Mouse (Mus musculus) lung, embryonic 16.5 days (tissue): ENCODE data around the gene 1500015O10Rik. TPM values are rescaled to one million over a fixed set of nuclear protein-coding genes. Genes with fewer than 3 reads are reported as not detected.

Experiments used
- ATAC-seq: fragments of 200-750 bp; cut with Nextera tagmentation; 2 replicates; pipeline ENCODE4 v1.8.0; 2017; ENCODE audit warnings: low read depth, mild to moderate bottlenecking, moderate library complexity
- H3K27ac ChIP-seq: fragments of 300-500 bp; sonication (generic); 2 replicates; pipeline ENCODE4 v1.5.1; 2014; ENCODE audit warnings: mild to moderate bottlenecking, control low read depth, low read length
- H3K27me3 ChIP-seq: fragments of 300-500 bp; sonication (generic); 2 replicates; pipeline ENCODE4 v1.6.1; 2014; ENCODE audit warnings: low read depth, low read length, mixed read lengths; ENCODE audit not compliant: control insufficient read depth, insufficient read depth
- H3K36me3 ChIP-seq: fragments of 300-500 bp; sonication (generic); 2 replicates; pipeline ENCODE4 v1.6.1; 2014; ENCODE audit warnings: low read length; ENCODE audit not compliant: control insufficient read depth, insufficient read depth
- H3K4me1 ChIP-seq: fragments of 300-500 bp; sonication (generic); replicated peaks from 2 replicates; pipeline ENCODE4 v1.6.1; 2014; ENCODE audit warnings: low read length, mixed read lengths; ENCODE audit not compliant: control insufficient read depth, insufficient read depth
- H3K4me2 ChIP-seq: fragments of 300-500 bp; sonication (generic); 2 replicates; pipeline ENCODE4 v1.6.1; 2014; ENCODE audit warnings: low read depth, low read length, control low read depth
- H3K4me3 ChIP-seq: fragments of 300-500 bp; sonication (generic); 2 replicates; pipeline ENCODE4 v1.5.1; 2014; ENCODE audit warnings: mild to moderate bottlenecking, low read length, control low read depth
- H3K9ac ChIP-seq: fragments of 300-500 bp; sonication (generic); 2 replicates; pipeline ENCODE4 v1.6.1; 2014; ENCODE audit warnings: low read length, control low read depth
- H3K9me3 ChIP-seq: fragments of 300-500 bp; sonication (generic); 2 replicates; pipeline ENCODE4 v1.6.1; 2016; ENCODE audit warnings: low read length; ENCODE audit not compliant: control insufficient read depth
- WGBS: fragments of 180-500 bp; shearing (Covaris S2); extraction: QIAGEN DNeasy Blood & Tissue Kit; methylation state at CpG from one replicate; pipeline ENCODE4 v1.1.7; 2014; 5-methylcytosine and 5-hydroxymethylcytosine counted together
- polyA plus RNA-seq: library from polyadenylated mRNA; unstranded; fragments of >200 nt; fragmentation: Nextera tagmentation; extraction: Ambion mirVana; gene quantifications from 2 replicates; pipeline ENCODE4 v1.2.1, GENCODE M21; 2015

Gene 1500015O10Rik
- polyA plus RNA-seq, 1 experiment from 2014 or later: 26.5 TPM

- 65% methylated on average over 1 of the region's 1 CpGs for WGBS
- Histone ChIP-seq H3K4me1 (peaks cover 3% of the 10 kb centered on the region; the same call in 1 of the 2 replicates), H3K27me3 (no peaks in the 10 kb centered on the region), H3K4me3 (no peak overlapping the region), H3K4me2 (no peak overlapping the region), H3K36me3 (no peaks in the 10 kb centered on the region), H3K9ac (no peak overlapping the region), H3K9me3 (no peaks in the 10 kb centered on the region), H3K27ac (no peak overlapping the region)
- ATAC-seq: no peak
These were observed 7.9 kb upstream of the 1500015O10Rik start for GRCm38 (mm10) chr1:43722459-43722858.

DNA sequence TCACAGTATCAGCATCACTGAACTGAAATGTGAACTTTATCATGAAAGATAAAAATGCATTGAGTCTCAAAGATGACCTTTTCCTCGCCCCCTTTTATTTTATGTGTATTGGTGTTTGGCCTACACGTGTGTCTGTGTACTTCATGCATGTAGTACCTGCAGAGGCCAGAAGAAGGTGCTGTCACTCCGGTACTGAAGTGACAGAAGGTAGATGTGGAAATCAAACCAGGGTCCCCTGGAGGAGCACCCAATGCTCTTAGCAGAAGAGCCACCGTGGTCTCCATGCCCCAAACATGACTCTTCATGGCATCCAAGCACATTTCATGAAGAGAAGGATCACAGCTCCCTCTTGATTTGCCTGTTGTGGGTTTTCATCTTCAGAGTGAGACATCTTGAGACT lies 1.7 kb downstream of the 1500015O10Rik start:
- H3K27ac ChIP-seq: no peak overlapping the region
- no peak overlapping the region for H3K4me3 ChIP-seq
- peaks cover 11% of the 10 kb centered on the region for H3K4me1 ChIP-seq
- H3K27me3 ChIP-seq: no peaks in the 10 kb centered on the region
- no peak for ATAC-seq
- no peak overlapping the region for H3K4me2 ChIP-seq
- 0 out of 2 replicates have a peak, but pooled peaks cover 2% of the 10 kb centered on the region for H3K9me3 ChIP-seq
- no peak overlapping the region for H3K9ac ChIP-seq
- no peaks in the 10 kb centered on the region for H3K36me3 ChIP-seq
- 73% methylated on average over 4 of the region's 4 CpGs for WGBS

DNA sequence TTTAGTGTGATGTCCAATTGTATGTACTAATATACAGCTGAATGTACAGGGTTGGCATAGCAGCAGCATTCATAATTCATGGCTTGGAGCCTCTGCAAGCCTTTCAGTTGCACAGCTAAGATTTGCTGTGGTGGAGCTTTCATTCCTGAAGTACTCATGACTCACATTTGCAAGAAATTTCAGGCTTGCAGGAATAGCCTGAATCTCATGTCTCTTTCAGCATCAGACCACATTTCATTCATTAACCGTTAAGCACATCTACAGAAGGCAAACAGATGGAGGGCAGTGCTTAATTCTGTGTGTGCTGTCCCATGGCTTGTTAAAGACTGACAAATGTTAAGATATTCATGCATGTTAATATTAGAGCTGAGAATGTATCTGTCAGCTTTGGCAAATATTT lies 2.3 kb downstream of the 1500015O10Rik start:
- Histone ChIP-seq H3K9ac (no peak overlapping the region), H3K27me3 (no peaks in the 10 kb centered on the region), H3K36me3 (no peaks in the 10 kb centered on the region), H3K4me3 (no peak overlapping the region), H3K27ac (no peak overlapping the region), H3K4me2 (no peak overlapping the region), H3K4me1 (peaks cover 11% of the 10 kb centered on the region), H3K9me3 (0 out of 2 replicates have a peak, but pooled peaks cover 2% of the 10 kb centered on the region)
- WGBS: 62% methylated on average over 1 of the region's 1 CpGs
- ATAC-seq: no peak

DNA sequence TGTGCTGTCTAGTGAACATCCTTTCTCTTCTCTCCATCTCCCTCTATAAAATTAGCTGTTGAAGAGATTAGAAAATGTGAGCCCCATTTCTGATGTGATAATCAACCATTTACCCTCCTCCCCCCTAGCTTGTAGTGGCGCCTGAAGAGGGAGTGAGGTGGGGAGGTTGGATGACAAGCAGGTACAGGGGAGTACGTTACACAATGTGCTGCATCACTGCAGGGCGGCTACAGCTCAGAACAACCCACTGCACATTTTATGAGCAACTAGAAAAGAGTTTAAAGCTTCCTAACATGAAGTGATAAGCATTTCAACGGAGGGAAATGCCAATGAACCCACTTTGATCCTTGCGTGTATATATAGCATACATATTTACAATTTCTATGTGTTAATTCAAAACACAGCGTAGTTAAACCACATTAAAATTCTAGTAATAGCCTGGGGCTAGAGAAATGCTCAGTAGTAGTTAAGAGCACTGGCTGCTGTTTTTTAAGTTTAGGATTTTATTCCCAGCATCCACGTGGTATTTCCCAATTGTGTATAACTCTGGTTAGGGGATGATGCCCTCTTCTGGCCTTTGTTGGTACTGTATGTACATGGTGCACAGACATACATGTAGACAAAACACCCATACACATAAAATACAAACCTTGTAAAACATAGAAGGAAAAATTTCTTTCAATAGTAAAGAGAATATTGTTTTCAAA lies 7.6 kb downstream of the 1500015O10Rik start:
- Histone ChIP-seq H3K36me3 (no peaks in the 10 kb centered on the region), H3K9ac (no peak overlapping the region), H3K27ac (no peak overlapping the region), H3K4me3 (no peak overlapping the region), H3K4me2 (no peak overlapping the region), H3K4me1 (no peaks in the 10 kb centered on the region), H3K27me3 (no peaks in the 10 kb centered on the region), H3K9me3 (0 out of 2 replicates have a peak, but pooled peaks cover 2% of the 10 kb centered on the region)
- 62% methylated on average over 7 of the region's 7 CpGs for WGBS
- ATAC-seq: 0 out of 2 replicates have a peak, but pooled peaks have one; percentile 34

- Histone ChIP-seq H3K36me3 (no peaks in the 10 kb centered on the region), H3K27me3 (no peaks in the 10 kb centered on the region), H3K4me3 (no peak overlapping the region), H3K9me3 (0 out of 2 replicates have a peak, but pooled peaks cover 2% of the 10 kb centered on the region), H3K27ac (no peak overlapping the region), H3K9ac (no peak overlapping the region), H3K4me2 (no peak overlapping the region), H3K4me1 (no peaks in the 10 kb centered on the region)
- ATAC-seq: no peak
- 80% methylated on average over 10 of the region's 10 CpGs for WGBS
These were observed 8.1 kb downstream of the 1500015O10Rik start for GRCm38 (mm10) chr1:43738519-43738894.

DNA sequence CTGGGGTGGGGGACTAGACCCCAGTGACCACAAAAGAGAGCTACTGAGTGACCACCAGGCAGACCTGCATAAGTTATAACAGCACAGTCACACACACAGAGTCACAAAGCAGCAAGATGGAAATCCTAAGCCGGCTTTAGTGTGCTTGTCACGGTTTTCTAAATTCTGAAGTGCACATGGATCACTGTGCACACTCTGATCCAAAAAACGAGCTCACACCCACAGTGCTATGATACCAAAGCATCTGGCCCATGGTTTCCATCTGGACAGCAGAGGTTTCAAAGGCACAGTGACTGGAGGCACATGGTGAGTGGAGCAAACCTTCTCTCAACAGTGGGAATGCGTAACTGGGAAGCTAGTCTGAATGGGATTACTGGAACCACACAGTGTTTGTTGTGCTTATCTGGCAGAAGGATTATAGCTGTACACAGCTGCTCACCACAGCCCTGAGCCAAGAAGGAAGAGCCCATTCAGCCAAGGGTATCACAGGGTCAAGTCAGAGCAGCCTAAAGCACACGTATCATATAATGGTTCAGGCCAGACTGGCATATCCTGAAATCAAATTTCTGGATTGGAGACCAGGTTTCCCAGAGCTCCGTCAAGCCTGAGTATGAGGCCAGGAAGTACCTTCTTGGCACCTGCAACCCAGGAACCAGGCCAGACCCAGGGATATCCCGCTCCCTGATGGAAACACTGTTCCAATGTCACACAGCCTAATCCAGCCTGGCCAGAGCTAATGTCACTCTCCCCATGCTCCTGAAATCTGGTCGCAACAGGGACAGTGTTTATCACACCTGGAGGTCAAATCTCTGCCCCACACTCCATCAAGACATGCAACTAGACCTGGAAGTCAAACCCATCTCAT lies 24.3 kb downstream of the 1500015O10Rik start:
- Histone ChIP-seq H3K4me1 (no peaks in the 10 kb centered on the region), H3K9me3 (no peaks in the 10 kb centered on the region), H3K27ac (no peak overlapping the region), H3K4me2 (no peak overlapping the region), H3K36me3 (peaks cover 8% of the 10 kb centered on the region), H3K4me3 (no peak overlapping the region), H3K27me3 (no peaks in the 10 kb centered on the region), H3K9ac (no peak overlapping the region)
- no peak for ATAC-seq
- 78% methylated on average over 8 of the region's 8 CpGs for WGBS

- H3K4me3 ChIP-seq: no peak overlapping the region
- H3K9me3 ChIP-seq: no peaks in the 10 kb centered on the region
- H3K27ac ChIP-seq: no peak overlapping the region
- no peaks in the 10 kb centered on the region for H3K4me1 ChIP-seq
- no peak overlapping the region for H3K4me2 ChIP-seq
- ATAC-seq: no peak
- H3K9ac ChIP-seq: no peak overlapping the region
- H3K27me3 ChIP-seq: no peaks in the 10 kb centered on the region
- H3K36me3 ChIP-seq: peaks cover 3% of the 10 kb centered on the region; the same call in 1 of the 2 replicates
These were observed 29.7 kb downstream of the 1500015O10Rik start for GRCm38 (mm10) chr1:43760085-43760484.

DNA sequence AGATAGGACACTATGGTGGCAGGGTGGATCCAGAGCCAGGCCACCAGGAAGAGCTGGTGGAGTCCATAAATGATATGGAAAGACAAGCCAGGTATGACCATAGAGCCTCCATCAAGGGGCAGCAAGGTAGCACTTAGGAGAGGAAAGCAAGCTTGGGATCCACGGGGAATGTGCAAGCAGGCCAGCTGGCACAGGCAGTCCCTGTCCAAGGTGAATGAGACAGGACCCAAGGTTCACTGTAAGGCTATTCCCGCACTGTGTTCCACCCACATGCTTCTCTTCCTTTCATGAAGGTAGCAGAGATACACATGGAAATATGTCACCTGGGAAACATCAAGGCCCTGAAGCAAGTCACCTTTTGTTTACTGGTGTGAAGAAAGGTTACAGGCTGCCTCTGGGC lies 34.1 kb downstream of the 1500015O10Rik start:
- peaks cover 3% of the 10 kb centered on the region for H3K36me3 ChIP-seq
- no peaks in the 10 kb centered on the region for H3K9me3 ChIP-seq
- 90% methylated on average over 2 of the region's 2 CpGs for WGBS
- H3K4me3 ChIP-seq: no peak overlapping the region
- H3K4me2 ChIP-seq: no peak overlapping the region
- no peak overlapping the region for H3K9ac ChIP-seq
- ATAC-seq: no peak
- no peaks in the 10 kb centered on the region for H3K4me1 ChIP-seq
- no peak overlapping the region for H3K27ac ChIP-seq
- no peaks in the 10 kb centered on the region for H3K27me3 ChIP-seq

DNA sequence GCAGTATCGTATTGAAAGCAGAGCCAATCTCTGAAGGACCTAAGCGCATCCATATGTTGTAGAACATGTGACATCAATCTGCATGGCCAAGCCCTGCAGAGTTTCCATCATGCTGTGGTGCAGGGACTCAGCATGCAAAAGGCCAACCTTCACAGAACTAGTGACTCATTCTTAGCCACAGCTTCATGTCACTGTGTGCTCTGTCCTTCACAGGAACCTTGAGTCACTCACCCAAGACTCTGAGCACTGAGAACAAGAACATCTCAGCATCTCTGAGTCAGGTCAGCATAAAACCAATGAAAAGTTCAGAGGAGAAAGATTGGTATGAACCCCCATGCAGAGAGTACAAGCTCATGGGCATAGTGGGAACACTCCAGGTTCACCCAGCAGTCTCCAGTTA lies 35.9 kb downstream of the 1500015O10Rik start:
- WGBS: 96% methylated on average over 2 of the region's 2 CpGs
- Histone ChIP-seq H3K27ac (no peak overlapping the region), H3K36me3 (peaks cover 7% of the 10 kb centered on the region), H3K4me2 (no peak overlapping the region), H3K4me1 (no peaks in the 10 kb centered on the region), H3K9ac (no peak overlapping the region), H3K27me3 (no peaks in the 10 kb centered on the region), H3K4me3 (no peak overlapping the region), H3K9me3 (no peaks in the 10 kb centered on the region)
- ATAC-seq: no peak
